Mouse (Mus musculus) adrenal gland, postnatal 14 days (tissue): ENCODE data around the gene Eepd1. TPM values are rescaled to one million over a fixed set of nuclear protein-coding genes. Genes with fewer than 3 reads are reported as not detected.
A peak's percentile ranks its signal among the peaks of the same experiment; 100 is the strongest.

Experiments
- DNase-seq: peaks from one replicate; pipeline ENCODE4 v3.0.0; 2021; ENCODE audit warnings: mixed read lengths
- total RNA-seq: library from RNA; stranded (reverse); gene quantifications from 2 replicates; pipeline ENCODE4 v1.2.3, GENCODE M21; 2021

The Eepd1 gene
- total RNA-seq, 1 experiment from 2014 or later, result 19.8 TPM

- no peak for DNase-seq
These were observed 8.0 kb downstream of the Eepd1 start for GRCm38 (mm10) chr9:25489221-25489960.

- no peak for DNase-seq
These were observed 9.2 kb downstream of the Eepd1 start for GRCm38 (mm10) chr9:25490278-25491145.

GRCm38 (mm10) chr9:25493918-25494317 is 12.6 kb downstream of the Eepd1 start:
- peak; percentile 87 for DNase-seq

GRCm38 (mm10) chr9:25495601-25496000 is 14.3 kb downstream of the Eepd1 start:
- no peak for DNase-seq

- DNase-seq, result no peak
These were observed 14.8 kb downstream of the Eepd1 start for GRCm38 (mm10) chr9:25496196-25496595.

GRCm38 (mm10) chr9:25496703-25497102 is 15.4 kb downstream of the Eepd1 start:
- no peak for DNase-seq

GRCm38 (mm10) chr9:25498770-25499169 is 17.4 kb downstream of the Eepd1 start:
- DNase-seq, result peak; percentile 65

GRCm38 (mm10) chr9:25499306-25499705 is 18.0 kb downstream of the Eepd1 start:
- peak; percentile 36 for DNase-seq

GRCm38 (mm10) chr9:25500031-25500430 is 18.7 kb downstream of the Eepd1 start:
- DNase-seq, result peak; percentile 62

GRCm38 (mm10) chr9:25508825-25509224 is 27.5 kb downstream of the Eepd1 start:
- DNase-seq, result no peak

GRCm38 (mm10) chr9:25510572-25510971 is 29.2 kb downstream of the Eepd1 start:
- no peak for DNase-seq

- no peak for DNase-seq
These were observed 31.7 kb downstream of the Eepd1 start for GRCm38 (mm10) chr9:25513050-25513449.

GRCm38 (mm10) chr9:25513556-25513955 is 32.2 kb downstream of the Eepd1 start:
- DNase-seq, result no peak

GRCm38 (mm10) chr9:25516640-25517039 is 35.3 kb downstream of the Eepd1 start:
- DNase-seq, result no peak

GRCm38 (mm10) chr9:25517982-25518381 is 36.6 kb downstream of the Eepd1 start:
- DNase-seq, result no peak

GRCm38 (mm10) chr9:25519193-25519592 is 37.8 kb downstream of the Eepd1 start:
- DNase-seq, result no peak

GRCm38 (mm10) chr9:25520826-25521225 is 39.5 kb downstream of the Eepd1 start:
- DNase-seq, result no peak

- no peak for DNase-seq
These were observed 40.5 kb downstream of the Eepd1 start for GRCm38 (mm10) chr9:25521825-25522224.

GRCm38 (mm10) chr9:25526516-25526915 is 45.2 kb downstream of the Eepd1 start:
- no peak for DNase-seq

- no peak for DNase-seq
These were observed 45.6 kb downstream of the Eepd1 start for GRCm38 (mm10) chr9:25526927-25527337.

- no peak for DNase-seq
These were observed 46.2 kb downstream of the Eepd1 start for GRCm38 (mm10) chr9:25527359-25528038.

GRCm38 (mm10) chr9:25531627-25532026 is 50.3 kb downstream of the Eepd1 start:
- DNase-seq, result no peak

- no peak for DNase-seq
These were observed 50.8 kb downstream of the Eepd1 start for GRCm38 (mm10) chr9:25532105-25532504.
